Comparison of ENCODE assay signal across 25 mouse cellular contexts in the genomic region with DNA sequence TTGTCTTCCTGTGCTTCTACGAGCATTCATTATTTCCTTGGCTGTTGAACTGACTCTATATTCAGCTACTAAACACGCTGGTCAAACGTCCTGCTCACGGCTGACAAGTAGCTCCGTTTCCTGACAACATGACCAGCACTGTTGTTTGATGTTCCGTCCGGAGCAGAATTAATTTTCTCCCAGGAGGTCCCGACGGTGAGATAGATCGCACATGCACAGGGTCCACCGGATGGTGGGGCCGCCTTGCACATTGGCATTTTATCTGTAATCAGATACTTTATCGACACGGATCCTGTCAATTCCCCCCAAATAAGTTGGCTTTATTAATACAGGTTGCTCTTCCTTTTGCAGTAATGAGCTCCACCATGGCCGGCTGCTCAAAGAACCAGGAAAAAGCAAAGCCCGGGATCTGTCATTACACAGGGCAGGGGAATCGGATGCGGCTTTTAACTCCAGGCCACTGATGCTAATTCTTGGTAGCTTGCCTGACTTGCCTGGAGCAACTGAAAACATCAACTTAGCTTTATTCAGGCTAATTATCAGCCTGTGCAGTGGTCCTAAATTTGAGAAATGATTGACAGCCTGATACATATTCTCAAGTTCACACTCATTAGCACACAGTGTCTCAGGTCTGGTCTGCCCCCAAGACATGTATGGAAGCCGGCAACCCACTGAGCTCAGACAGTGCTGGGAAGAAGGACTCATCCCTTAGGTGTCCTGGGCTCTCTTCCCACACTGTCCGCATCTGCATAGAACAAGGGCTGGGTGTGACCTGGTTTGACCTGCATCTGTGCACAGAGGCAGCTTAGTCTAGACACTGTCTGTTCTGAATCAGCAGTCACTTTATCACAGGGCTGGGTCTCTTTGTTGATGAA. TPM values are rescaled to one million over a fixed set of nuclear protein-coding genes. Genes with fewer than 3 reads are reported as not detected.
DNase-seq lines count a peak whose midpoint lies in the region; ATAC-seq and TF ChIP-seq lines count a peak whose summit lies in the region.
"Had no signal": no experiment of that assay in that cellular context is flagged by ENCODE, and none has a peak within 500 bp of the region (broad histone marks: within the 10 kb centered on the region; RNA-seq: fewer than 3 reads in every experiment).

No protein-coding gene starts in this region.

- no peak overlapping the region for H3K4me2 ChIP-seq in embryonic facial prominence, embryonic 11.5 days (ENCODE audit: low read depth, low read length)
- no peak overlapping the region for H3K4me2 ChIP-seq in intestine, embryonic 14.5 days (ENCODE audit: low read length)
- no peak overlapping the region for H3K4me2 ChIP-seq in intestine, embryonic 16.5 days (ENCODE audit: low read depth, low read length)
- peak overlapping the region; percentile 17; the same call in 1 of the 2 replicates for H3K4me2 ChIP-seq in hindbrain, embryonic 14.5 days (replicated peaks)
- H3K4me2 ChIP-seq: forebrain, embryonic 12.5 days; limb, embryonic 15.5 days; liver, embryonic 15.5 days had no signal

- 0 out of 2 replicates have a peak, but pooled peaks cover 2% of the 10 kb centered on the region for H3K27me3 ChIP-seq in embryonic facial prominence, embryonic 11.5 days (ENCODE audit: control insufficient read depth, insufficient read depth, low read length)
- peaks cover 22% of the 10 kb centered on the region for H3K27me3 ChIP-seq in embryonic facial prominence, embryonic 10.5 days (replicated peaks; ENCODE audit: low read depth, poor library complexity, severe bottlenecking)
- no peaks in the 10 kb centered on the region for H3K27me3 ChIP-seq in intestine, embryonic 14.5 days (replicated peaks; ENCODE audit: control insufficient read depth, insufficient read depth, low read length)
- H3K27me3 ChIP-seq in intestine, embryonic 16.5 days (replicated peaks; ENCODE audit: control insufficient read depth, insufficient read depth, low read length) = no peaks in the 10 kb centered on the region
- H3K27me3 ChIP-seq in ES-Bruce4 (ENCODE audit: control insufficient read depth, insufficient read depth, low read length, poor library complexity, severe bottlenecking) = no peaks in the 10 kb centered on the region
- H3K27me3 ChIP-seq in hindbrain, embryonic 14.5 days (ENCODE audit: control insufficient read depth, insufficient read depth, low read length) = no peaks in the 10 kb centered on the region
- no peaks in the 10 kb centered on the region for H3K27me3 ChIP-seq in cerebellum, adult 2 months (ENCODE audit: control insufficient read depth, insufficient read depth, low read length)
- H3K27me3 ChIP-seq: liver, embryonic 15.5 days had no signal

- 0 out of 2 replicates have a peak, but pooled peaks have one; percentile 6 for TF ChIP-seq EP300 in ES-Bruce4 (IDR thresholded peaks at IDR 0.05; ENCODE audit: insufficient read depth, low read depth, low read length)

- no peaks in the 10 kb centered on the region for H3K9me3 ChIP-seq in embryonic facial prominence, embryonic 11.5 days (replicated peaks; ENCODE audit: control insufficient read depth, low read length)
- no peaks in the 10 kb centered on the region for H3K9me3 ChIP-seq in embryonic facial prominence, embryonic 10.5 days
- H3K9me3 ChIP-seq in intestine, embryonic 14.5 days (ENCODE audit: control insufficient read depth, low read length) = no peaks in the 10 kb centered on the region
- H3K9me3 ChIP-seq in intestine, embryonic 16.5 days (ENCODE audit: control insufficient read depth, low read length) = no peaks in the 10 kb centered on the region
- H3K9me3 ChIP-seq in ES-Bruce4 (replicated peaks; ENCODE audit: control insufficient read depth, insufficient read depth, low read length, poor library complexity, severe bottlenecking) = no peaks in the 10 kb centered on the region
- no peaks in the 10 kb centered on the region for H3K9me3 ChIP-seq in hindbrain, embryonic 14.5 days (ENCODE audit: control insufficient read depth, low read length)
- H3K9me3 ChIP-seq: forebrain, embryonic 12.5 days; limb, embryonic 15.5 days; liver, embryonic 15.5 days; megakaryocyte, embryonic 14.5 days had no signal

- no peak overlapping the region for H3K4me3 ChIP-seq in embryonic facial prominence, embryonic 11.5 days (ENCODE audit: low read depth, low read length)
- H3K4me3 ChIP-seq in embryonic facial prominence, embryonic 10.5 days = no peak overlapping the region
- no peak overlapping the region for H3K4me3 ChIP-seq in intestine, embryonic 14.5 days (ENCODE audit: low read depth, low read length)
- no peak overlapping the region for H3K4me3 ChIP-seq in intestine, embryonic 16.5 days (ENCODE audit: low read length)
- H3K4me3 ChIP-seq in ES-Bruce4 (ENCODE audit: low read depth, low read length) = no peak overlapping the region
- no peak overlapping the region for H3K4me3 ChIP-seq in hindbrain, embryonic 14.5 days (replicated peaks; ENCODE audit: low read length)
- H3K4me3 ChIP-seq in cerebellum, adult 2 months (replicated peaks; ENCODE audit: insufficient read depth, low read depth, low read length) = no peak overlapping the region
- H3K4me3 ChIP-seq: forebrain, embryonic 12.5 days; layer of hippocampus, adult 2 months; limb, embryonic 15.5 days; liver, embryonic 15.5 days; megakaryocyte, embryonic 14.5 days; myocyte had no signal

- 55% methylated on average over 20 of the region's 20 CpGs for WGBS in embryonic facial prominence, embryonic 11.5 days
- 67% methylated on average over 20 of the region's 20 CpGs for WGBS in embryonic facial prominence, embryonic 10.5 days
- WGBS in intestine, embryonic 14.5 days = 76% methylated on average over 20 of the region's 20 CpGs
- 75% methylated on average over 20 of the region's 20 CpGs for WGBS in intestine, embryonic 16.5 days
- 35% methylated on average over 20 of the region's 20 CpGs for WGBS in hindbrain, embryonic 14.5 days
- 42% methylated on average over 20 of the region's 20 CpGs for WGBS in cerebellum, adult 2 months

- no peak overlapping the region for H3K27ac ChIP-seq in embryonic facial prominence, embryonic 11.5 days (replicated peaks; ENCODE audit: low read depth, low read length)
- no peak overlapping the region for H3K27ac ChIP-seq in embryonic facial prominence, embryonic 10.5 days (replicated peaks)
- no peak overlapping the region for H3K27ac ChIP-seq in intestine, embryonic 14.5 days (ENCODE audit: low read depth)
- H3K27ac ChIP-seq in intestine, embryonic 16.5 days (ENCODE audit: low read length) = no peak overlapping the region
- H3K27ac ChIP-seq in ES-Bruce4 (ENCODE audit: insufficient read depth, low read length) = no peak overlapping the region
- H3K27ac ChIP-seq in hindbrain, embryonic 14.5 days = no peak overlapping the region
- no peak overlapping the region for H3K27ac ChIP-seq in cerebellum, adult 2 months (ENCODE audit: insufficient read depth, low read length)
- H3K27ac ChIP-seq: forebrain, embryonic 12.5 days; layer of hippocampus, adult 2 months; limb, embryonic 15.5 days; liver, embryonic 15.5 days had no signal

- no peak for DNase-seq in embryonic facial prominence, embryonic 11.5 days (ENCODE audit: low spot score)
- no peak for DNase-seq in embryonic facial prominence, embryonic 10.5 days (ENCODE audit: low spot score)
- DNase-seq in intestine, embryonic 14.5 days (ENCODE audit: low spot score) = no peak
- DNase-seq in hindbrain, embryonic 14.5 days (ENCODE audit: low spot score) = no peak
- no peak for DNase-seq in ovary, adult 18-20 months (ENCODE audit: low spot score)
- no peak for DNase-seq in cerebellum, adult 2 months
- DNase-seq: adrenal gland, postnatal 36 days; cerebellum, adult 8-10 months; gastrocnemius, postnatal 10 days; heart, adult 18-20 months; kidney, adult 18-20 months; kidney, postnatal 14 days; layer of hippocampus, postnatal 36 days; lung, postnatal 10 days; thymus, adult 2 months had no signal

- TF ChIP-seq CTCF in ES-Bruce4 (IDR thresholded peaks at IDR 0.05; ENCODE audit: low read depth, low read length) = no peak
- no peak for TF ChIP-seq CTCF in cerebellum, adult 2 months (IDR thresholded peaks at IDR 0.05; ENCODE audit: borderline replicate concordance, insufficient read depth, low read depth, low read length)

- peak; percentile 60 for ATAC-seq in embryonic facial prominence, embryonic 11.5 days (replicated peaks; ENCODE audit: insufficient number of reproducible peaks, low FRiP score, low TSS enrichment, low read depth)
- 0 out of 2 replicates have a peak, but pooled peaks have one; percentile 45 for ATAC-seq in intestine, embryonic 14.5 days (replicated peaks; ENCODE audit: low FRiP score, low TSS enrichment, low read depth)
- ATAC-seq in intestine, embryonic 16.5 days = no peak
- no peak for ATAC-seq in hindbrain, embryonic 14.5 days (ENCODE audit: low FRiP score)
- ATAC-seq: CD4-positive, CD25-positive, alpha-beta regulatory T cell, adult 4 months had no signal

- H3K4me1 ChIP-seq in embryonic facial prominence, embryonic 11.5 days (ENCODE audit: control insufficient read depth, insufficient read depth, low read length) = no peaks in the 10 kb centered on the region
- peaks cover 30% of the 10 kb centered on the region for H3K4me1 ChIP-seq in embryonic facial prominence, embryonic 10.5 days
- no peaks in the 10 kb centered on the region for H3K4me1 ChIP-seq in intestine, embryonic 14.5 days (replicated peaks; ENCODE audit: control insufficient read depth, insufficient read depth, low read length)
- no peaks in the 10 kb centered on the region for H3K4me1 ChIP-seq in intestine, embryonic 16.5 days (ENCODE audit: control insufficient read depth, insufficient read depth, low read length)
- peaks cover 2% of the 10 kb centered on the region for H3K4me1 ChIP-seq in ES-Bruce4 (ENCODE audit: control insufficient read depth, insufficient read depth, low read length)
- H3K4me1 ChIP-seq in hindbrain, embryonic 14.5 days (replicated peaks; ENCODE audit: control insufficient read depth, insufficient read depth, low read length) = peaks cover 23% of the 10 kb centered on the region
- H3K4me1 ChIP-seq in cerebellum, adult 2 months (ENCODE audit: control insufficient read depth, insufficient read depth, low read length) = 0 out of 2 replicates have a peak, but pooled peaks cover 2% of the 10 kb centered on the region
- H3K4me1 ChIP-seq: liver, embryonic 15.5 days had no signal

- H3K9ac ChIP-seq in embryonic facial prominence, embryonic 11.5 days (replicated peaks; ENCODE audit: low read length) = no peak overlapping the region
- no peak overlapping the region for H3K9ac ChIP-seq in intestine, embryonic 14.5 days (ENCODE audit: low read length)
- H3K9ac ChIP-seq in intestine, embryonic 16.5 days (ENCODE audit: low read depth, low read length) = no peak overlapping the region
- no peak overlapping the region for H3K9ac ChIP-seq in ES-Bruce4 (ENCODE audit: low read depth, poor library complexity, severe bottlenecking)
- H3K9ac ChIP-seq in hindbrain, embryonic 14.5 days = no peak overlapping the region
- H3K9ac ChIP-seq: forebrain, embryonic 12.5 days; limb, embryonic 15.5 days; liver, embryonic 15.5 days had no signal

- no peak for TF ChIP-seq POLR2A in ES-Bruce4 (IDR thresholded peaks at IDR 0.05; ENCODE audit: insufficient read depth, low read length)
- TF ChIP-seq POLR2A in cerebellum, adult 2 months (IDR thresholded peaks at IDR 0.05; ENCODE audit: borderline replicate concordance, insufficient read depth, low read length) = no peak

- no peaks in the 10 kb centered on the region for H3K36me3 ChIP-seq in embryonic facial prominence, embryonic 11.5 days (replicated peaks; ENCODE audit: control insufficient read depth, insufficient read depth, low read depth, low read length)
- no peaks in the 10 kb centered on the region for H3K36me3 ChIP-seq in embryonic facial prominence, embryonic 10.5 days (replicated peaks)
- no peaks in the 10 kb centered on the region for H3K36me3 ChIP-seq in intestine, embryonic 14.5 days (ENCODE audit: control insufficient read depth, insufficient read depth, low read length)
- H3K36me3 ChIP-seq in intestine, embryonic 16.5 days (ENCODE audit: control insufficient read depth, insufficient read depth, low read length) = no peaks in the 10 kb centered on the region
- no peaks in the 10 kb centered on the region for H3K36me3 ChIP-seq in ES-Bruce4 (ENCODE audit: control insufficient read depth, insufficient read depth, low read length, poor library complexity, severe bottlenecking)
- H3K36me3 ChIP-seq in hindbrain, embryonic 14.5 days (replicated peaks; ENCODE audit: control insufficient read depth, insufficient read depth) = no peaks in the 10 kb centered on the region
- H3K36me3 ChIP-seq: forebrain, embryonic 12.5 days; G1E; limb, embryonic 15.5 days; liver, embryonic 15.5 days had no signal

RNA-seq across cellular contexts. Expression of a gene that starts 14.0 kb away (rescaled TPM):
- polyA plus RNA-seq in embryonic facial prominence, embryonic 11.5 days (2014; fragmentation: Nextera tagmentation; extraction: Ambion mirVana) = 0.17 and 0.39 TPM in 2 replicates
- polyA plus RNA-seq in embryonic facial prominence, embryonic 10.5 days (2016; fragmentation: Nextera tagmentation; extraction: Ambion mirVana) = 0.19 and 0.36 TPM in 2 replicates
- polyA plus RNA-seq in intestine, embryonic 14.5 days (2014; fragmentation: Nextera tagmentation; extraction: Ambion mirVana) = 0.09 and 0.55 TPM in 2 replicates
- 0.13 TPM in 1 of 2 replicates, not detected in the other for polyA plus RNA-seq in intestine, embryonic 16.5 days (2015; fragmentation: Nextera tagmentation; extraction: Ambion mirVana)
- 0.64 and 0.67 TPM in 2 replicates for polyA plus RNA-seq in ES-Bruce4 (2011; ENCODE audit: insufficient read depth, insufficient read length, low read depth, missing spikeins)
- polyA plus RNA-seq in hindbrain, embryonic 14.5 days (2014; fragmentation: Nextera tagmentation; extraction: Ambion mirVana) = 2.0 and 2.1 TPM in 2 replicates
- polyA plus RNA-seq in cerebellum, adult 2 months (2012; rRNA removed) = 10.2 and 11.7 TPM in 2 replicates
- polyA plus RNA-seq: CD4-positive, CD25-positive, alpha-beta regulatory T cell, adult 4 months; G1E; liver, embryonic 15.5 days; myocyte had no signal

RNA-seq across cellular contexts. Expression of a gene that starts 52.7 kb away (rescaled TPM):
- polyA plus RNA-seq in embryonic facial prominence, embryonic 11.5 days (2014; fragmentation: Nextera tagmentation; extraction: Ambion mirVana) = 23.1 and 23.4 TPM in 2 replicates
- polyA plus RNA-seq in embryonic facial prominence, embryonic 10.5 days (2016; fragmentation: Nextera tagmentation; extraction: Ambion mirVana) = 20.9 and 23.4 TPM in 2 replicates
- 12.5 and 16.3 TPM in 2 replicates for polyA plus RNA-seq in intestine, embryonic 14.5 days (2014; fragmentation: Nextera tagmentation; extraction: Ambion mirVana)
- polyA plus RNA-seq in intestine, embryonic 16.5 days (2015; fragmentation: Nextera tagmentation; extraction: Ambion mirVana) = 8.3 and 10.1 TPM in 2 replicates
- 5.9 and 11.6 TPM in 2 replicates for polyA plus RNA-seq in ES-Bruce4 (2011; ENCODE audit: insufficient read depth, insufficient read length, low read depth, missing spikeins)
- polyA plus RNA-seq in hindbrain, embryonic 14.5 days (2014; fragmentation: Nextera tagmentation; extraction: Ambion mirVana) = 12.9 and 13.0 TPM in 2 replicates
- 21.6 and 26.4 TPM in 2 replicates for polyA plus RNA-seq in cerebellum, adult 2 months (2012; rRNA removed)

RNA-seq across cellular contexts. Expression of a gene that starts 53.1 kb away (rescaled TPM):
- 30.5 TPM in 2 replicates for polyA plus RNA-seq in embryonic facial prominence, embryonic 11.5 days (2014; fragmentation: Nextera tagmentation; extraction: Ambion mirVana)
- polyA plus RNA-seq in embryonic facial prominence, embryonic 10.5 days (2016; fragmentation: Nextera tagmentation; extraction: Ambion mirVana) = 23.9 and 24.3 TPM in 2 replicates
- 22.3 and 25.0 TPM in 2 replicates for polyA plus RNA-seq in intestine, embryonic 14.5 days (2014; fragmentation: Nextera tagmentation; extraction: Ambion mirVana)
- polyA plus RNA-seq in intestine, embryonic 16.5 days (2015; fragmentation: Nextera tagmentation; extraction: Ambion mirVana) = 36.5 and 43.3 TPM in 2 replicates
- polyA plus RNA-seq in ES-Bruce4 (2011; ENCODE audit: insufficient read depth, insufficient read length, low read depth, missing spikeins) = 28.0 and 37.9 TPM in 2 replicates
- 9.5 and 9.6 TPM in 2 replicates for polyA plus RNA-seq in hindbrain, embryonic 14.5 days (2014; fragmentation: Nextera tagmentation; extraction: Ambion mirVana)
- 12.9 and 17.1 TPM in 2 replicates for polyA plus RNA-seq in cerebellum, adult 2 months (2012; rRNA removed)

Comparison
In these comparisons a context has a peak if more than half of its experiments do, and no peak if none do; other contexts are left out.
1. ATAC-seq: peak in embryonic facial prominence, embryonic 11.5 days (single experiment) and intestine, embryonic 14.5 days (single experiment); none in intestine, embryonic 16.5 days (single experiment) and hindbrain, embryonic 14.5 days (single experiment).